Mouse (Mus musculus): ENCODE measurements around the gene Clic4. TPM values are rescaled to one million over a fixed set of nuclear protein-coding genes. Genes with fewer than 3 reads are reported as not detected.

Clic4 gene
- polyA plus RNA-seq (2016; fragmentation: Nextera tagmentation; extraction: Ambion mirVana), result 207 and 211 TPM in 2 replicates

GRCm38 (mm10) chr4:135272640-135273306 is at the start of gene Clic4:
TSS of gene Clic4 (minus strand) at chr4:135272814.
- Histone ChIP-seq H3K36me3 (replicated peaks) (peaks cover 23% of the 10 kb centered on the region), H3K27ac (replicated peaks) (peak within 1 kb of the TSS; percentile 98), H3K4me1 (peaks cover 51% of the 10 kb centered on the region), H3K9me3 (no peaks in the 10 kb centered on the region), H3K27me3 (replicated peaks; ENCODE audit: low read depth, poor library complexity, severe bottlenecking) (peaks cover 33% of the 10 kb centered on the region), H3K4me3 (peak within 1 kb of the TSS; percentile 96)
- DNase-seq (ENCODE audit: low spot score), result peak; percentile 100
- under 1% methylated on average over 64 of the region's 64 CpGs for WGBS

DNA sequence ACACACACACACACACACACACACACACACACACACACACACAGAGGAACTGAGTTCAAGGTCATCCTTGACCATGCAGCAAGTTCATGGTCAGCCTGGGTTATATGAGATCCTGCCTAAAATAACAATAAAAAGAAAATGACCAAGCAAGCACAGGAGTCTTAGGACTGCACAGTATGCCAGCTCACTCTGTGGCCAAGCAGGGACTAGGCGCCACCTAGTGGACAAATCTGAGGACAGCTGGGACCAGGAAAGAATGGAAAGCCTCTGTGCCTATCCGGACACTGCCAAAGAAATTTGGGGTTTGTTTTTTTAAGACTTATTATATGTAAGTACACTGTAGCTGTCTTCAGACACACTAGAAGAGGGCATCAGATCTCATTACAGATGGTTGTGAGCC is 45.4 kb upstream of the Clic4 start:
- Histone ChIP-seq H3K4me1 (peaks cover 9% of the 10 kb centered on the region), H3K27ac (replicated peaks) (no peak overlapping the region), H3K27me3 (replicated peaks; ENCODE audit: low read depth, poor library complexity, severe bottlenecking) (no peaks in the 10 kb centered on the region), H3K36me3 (replicated peaks) (peaks cover 89% of the 10 kb centered on the region), H3K9me3 (peaks cover 10% of the 10 kb centered on the region; the same call in 1 of the 2 replicates), H3K4me3 (no peak overlapping the region)
- peak; percentile 81 for DNase-seq (ENCODE audit: low spot score)
- WGBS, result 23% methylated on average over 2 of the region's 2 CpGs

DNA sequence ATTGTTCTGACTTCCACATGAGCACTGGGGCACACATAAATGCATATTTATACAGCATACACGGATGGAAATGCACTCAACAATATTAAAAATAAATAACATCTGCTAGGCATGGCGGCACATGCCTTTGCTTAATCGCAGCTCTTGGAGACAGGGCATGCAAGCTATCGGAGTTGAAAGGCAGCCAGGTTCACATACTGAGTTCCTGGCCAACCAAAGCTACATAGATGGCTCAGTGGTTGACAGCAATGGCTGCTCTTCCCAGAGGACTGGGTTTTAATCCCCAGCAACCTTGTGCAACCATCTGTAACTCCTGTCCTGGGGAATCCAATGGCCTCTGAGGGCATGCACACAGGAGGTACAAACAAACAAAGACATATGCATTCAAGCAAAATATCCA is 44.9 kb upstream of the Clic4 start:
- DNase-seq (ENCODE audit: low spot score), result no peak
- H3K4me3 ChIP-seq, result no peak overlapping the region
- peaks cover 10% of the 10 kb centered on the region; the same call in 1 of the 2 replicates for H3K9me3 ChIP-seq
- H3K36me3 ChIP-seq (replicated peaks), result peaks cover 85% of the 10 kb centered on the region
- no peak overlapping the region for H3K27ac ChIP-seq (replicated peaks)
- WGBS, result 95% methylated on average over 4 of the region's 4 CpGs
- H3K4me1 ChIP-seq, result peaks cover 13% of the 10 kb centered on the region
- no peaks in the 10 kb centered on the region for H3K27me3 ChIP-seq (replicated peaks; ENCODE audit: low read depth, poor library complexity, severe bottlenecking)

GRCm38 (mm10) chr4:135315287-135315686 is 42.7 kb upstream of the Clic4 start:
- DNase-seq (ENCODE audit: low spot score), result no peak
- H3K4me1 ChIP-seq, result peaks cover 16% of the 10 kb centered on the region
- no peak overlapping the region for H3K27ac ChIP-seq (replicated peaks)
- peaks cover 10% of the 10 kb centered on the region; the same call in 1 of the 2 replicates for H3K9me3 ChIP-seq
- no peak overlapping the region for H3K4me3 ChIP-seq
- H3K27me3 ChIP-seq (replicated peaks; ENCODE audit: low read depth, poor library complexity, severe bottlenecking), result no peaks in the 10 kb centered on the region
- peaks cover 62% of the 10 kb centered on the region for H3K36me3 ChIP-seq (replicated peaks)
- WGBS, result 95% methylated on average over 9 of the region's 9 CpGs

DNA sequence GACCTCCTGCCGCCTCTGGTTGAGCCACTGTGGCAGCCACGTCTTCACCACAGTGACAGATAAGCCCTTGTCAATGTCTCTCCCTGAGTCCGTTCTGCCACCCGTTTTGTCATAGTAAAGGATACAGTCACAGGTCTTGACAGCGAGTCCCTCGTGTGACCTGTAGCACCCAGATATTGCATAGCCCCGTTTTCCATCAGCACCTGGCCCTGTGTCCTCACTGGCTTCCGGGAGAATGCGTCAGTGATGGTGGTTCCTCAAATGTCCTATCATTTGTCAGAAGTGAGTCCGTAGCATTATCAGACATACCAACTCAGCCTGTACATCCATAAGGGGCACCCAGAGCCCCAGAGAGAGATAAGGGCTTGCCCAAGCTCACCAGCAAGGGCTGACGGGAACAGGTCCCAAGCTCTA is 41.8 kb upstream of the Clic4 start:
- no peak for DNase-seq (ENCODE audit: low spot score)
- H3K27ac ChIP-seq (replicated peaks), result no peak overlapping the region
- WGBS, result 85% methylated on average over 11 of the region's 11 CpGs
- peaks cover 23% of the 10 kb centered on the region for H3K4me1 ChIP-seq
- no peak overlapping the region for H3K4me3 ChIP-seq
- no peaks in the 10 kb centered on the region for H3K27me3 ChIP-seq (replicated peaks; ENCODE audit: low read depth, poor library complexity, severe bottlenecking)
- H3K36me3 ChIP-seq (replicated peaks), result peaks cover 54% of the 10 kb centered on the region
- H3K9me3 ChIP-seq, result peaks cover 10% of the 10 kb centered on the region; the same call in 1 of the 2 replicates

GRCm38 (mm10) chr4:135313761-135314241 is 41.2 kb upstream of the Clic4 start:
- peaks cover 10% of the 10 kb centered on the region; the same call in 1 of the 2 replicates for H3K9me3 ChIP-seq
- 75% methylated on average over 9 of the region's 9 CpGs for WGBS
- no peak overlapping the region for H3K4me3 ChIP-seq
- H3K4me1 ChIP-seq, result peaks cover 29% of the 10 kb centered on the region
- no peaks in the 10 kb centered on the region for H3K27me3 ChIP-seq (replicated peaks; ENCODE audit: low read depth, poor library complexity, severe bottlenecking)
- H3K27ac ChIP-seq (replicated peaks), result no peak overlapping the region
- peaks cover 47% of the 10 kb centered on the region for H3K36me3 ChIP-seq (replicated peaks)
- DNase-seq (ENCODE audit: low spot score), result no peak

- Histone ChIP-seq H3K36me3 (replicated peaks) (peaks cover 41% of the 10 kb centered on the region), H3K27me3 (replicated peaks; ENCODE audit: low read depth, poor library complexity, severe bottlenecking) (no peaks in the 10 kb centered on the region), H3K4me1 (peaks cover 33% of the 10 kb centered on the region), H3K27ac (replicated peaks) (no peak overlapping the region), H3K9me3 (peaks cover 10% of the 10 kb centered on the region; the same call in 1 of the 2 replicates), H3K4me3 (no peak overlapping the region)
- DNase-seq (ENCODE audit: low spot score), result no peak
- WGBS, result 68% methylated on average over 17 of the region's 17 CpGs
Measured at GRCm38 (mm10) chr4:135313111-135313691, 40.6 kb upstream of the Clic4 start.

- Histone ChIP-seq H3K27ac (replicated peaks) (peak overlapping the region; percentile 40; the same call in 1 of the 2 replicates), H3K4me1 (peaks cover 34% of the 10 kb centered on the region), H3K36me3 (replicated peaks) (peaks cover 36% of the 10 kb centered on the region), H3K27me3 (replicated peaks; ENCODE audit: low read depth, poor library complexity, severe bottlenecking) (no peaks in the 10 kb centered on the region), H3K4me3 (no peak overlapping the region), H3K9me3 (peaks cover 10% of the 10 kb centered on the region; the same call in 1 of the 2 replicates)
- WGBS, result 64% methylated on average over 4 of the region's 4 CpGs
- DNase-seq (ENCODE audit: low spot score), result no peak
Measured at GRCm38 (mm10) chr4:135312706-135313105, 40.1 kb upstream of the Clic4 start.

- H3K36me3 ChIP-seq (replicated peaks), result peaks cover 13% of the 10 kb centered on the region
- WGBS, result 87% methylated on average over 8 of the region's 8 CpGs
- no peak overlapping the region for H3K4me3 ChIP-seq
- peaks cover 5% of the 10 kb centered on the region; the same call in 1 of the 2 replicates for H3K9me3 ChIP-seq
- no peak for DNase-seq (ENCODE audit: low spot score)
- no peak overlapping the region for H3K27ac ChIP-seq (replicated peaks)
- H3K27me3 ChIP-seq (replicated peaks; ENCODE audit: low read depth, poor library complexity, severe bottlenecking), result no peaks in the 10 kb centered on the region
- peaks cover 46% of the 10 kb centered on the region for H3K4me1 ChIP-seq
Measured at GRCm38 (mm10) chr4:135310371-135310770, 37.8 kb upstream of the Clic4 start.

GRCm38 (mm10) chr4:135309726-135310125 is 37.1 kb upstream of the Clic4 start:
- Histone ChIP-seq H3K36me3 (replicated peaks) (peaks cover 7% of the 10 kb centered on the region), H3K27me3 (replicated peaks; ENCODE audit: low read depth, poor library complexity, severe bottlenecking) (no peaks in the 10 kb centered on the region), H3K9me3 (no peaks in the 10 kb centered on the region), H3K4me1 (peaks cover 46% of the 10 kb centered on the region), H3K27ac (replicated peaks) (no peak overlapping the region; the same call in 1 of the 2 replicates), H3K4me3 (no peak overlapping the region)
- DNase-seq (ENCODE audit: low spot score), result no peak
- WGBS, result 58% methylated on average over 5 of the region's 5 CpGs

DNA sequence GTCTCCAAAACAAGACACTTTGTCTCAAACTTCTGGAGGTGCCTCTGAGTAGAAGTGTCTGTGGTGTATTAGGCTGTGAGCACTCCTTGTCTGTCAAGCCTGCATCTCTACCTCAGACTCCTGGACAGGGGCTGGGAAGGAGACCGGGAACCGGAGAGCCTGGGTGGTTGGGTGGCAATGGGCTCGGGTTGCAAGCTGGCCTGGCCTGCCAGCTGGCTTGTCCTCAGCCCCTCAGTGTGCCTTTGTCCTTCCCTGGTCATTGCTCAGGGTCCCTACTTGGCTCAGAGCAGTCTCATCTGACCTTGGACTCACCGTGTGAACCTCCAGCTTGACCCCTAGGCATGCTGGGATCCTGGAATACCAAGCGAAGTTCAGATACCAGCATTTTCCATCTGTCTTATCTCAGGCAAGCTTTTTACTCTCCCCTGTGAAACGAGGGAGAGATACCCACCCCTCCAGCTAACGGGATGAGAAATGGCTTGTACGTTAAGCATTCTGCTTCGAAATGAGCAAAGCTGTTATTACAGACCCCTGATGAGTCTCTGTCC is 36.6 kb upstream of the Clic4 start:
- WGBS, result 60% methylated on average over 9 of the region's 9 CpGs
- no peak for DNase-seq (ENCODE audit: low spot score)
- peak overlapping the region; percentile 0; the same call in 1 of the 2 replicates for H3K27ac ChIP-seq (replicated peaks)

GRCm38 (mm10) chr4:135306971-135307632 is 34.5 kb upstream of the Clic4 start:
- Histone ChIP-seq H3K4me3 (peak overlapping the region; percentile 15; the same call in 1 of the 2 replicates), H3K36me3 (replicated peaks) (no peaks in the 10 kb centered on the region), H3K9me3 (no peaks in the 10 kb centered on the region), H3K27ac (replicated peaks) (peak overlapping the region; percentile 36; the same call in 1 of the 2 replicates), H3K27me3 (replicated peaks; ENCODE audit: low read depth, poor library complexity, severe bottlenecking) (no peaks in the 10 kb centered on the region), H3K4me1 (peaks cover 29% of the 10 kb centered on the region)
- no peak for DNase-seq (ENCODE audit: low spot score)
- WGBS, result 46% methylated on average over 17 of the region's 17 CpGs

More for the DNA sequence above, 36.6 kb upstream of the Clic4 start:
- no peaks in the 10 kb centered on the region for H3K9me3 ChIP-seq
- H3K36me3 ChIP-seq (replicated peaks), result peaks cover 1% of the 10 kb centered on the region
- no peaks in the 10 kb centered on the region for H3K27me3 ChIP-seq (replicated peaks; ENCODE audit: low read depth, poor library complexity, severe bottlenecking)
- H3K4me1 ChIP-seq, result peaks cover 46% of the 10 kb centered on the region
- no peak overlapping the region for H3K4me3 ChIP-seq

All from embryonic facial prominence, embryonic 10.5 days (tissue).